Mouse (Mus musculus): ENCODE measurements around the gene Mpped1.

DNA sequence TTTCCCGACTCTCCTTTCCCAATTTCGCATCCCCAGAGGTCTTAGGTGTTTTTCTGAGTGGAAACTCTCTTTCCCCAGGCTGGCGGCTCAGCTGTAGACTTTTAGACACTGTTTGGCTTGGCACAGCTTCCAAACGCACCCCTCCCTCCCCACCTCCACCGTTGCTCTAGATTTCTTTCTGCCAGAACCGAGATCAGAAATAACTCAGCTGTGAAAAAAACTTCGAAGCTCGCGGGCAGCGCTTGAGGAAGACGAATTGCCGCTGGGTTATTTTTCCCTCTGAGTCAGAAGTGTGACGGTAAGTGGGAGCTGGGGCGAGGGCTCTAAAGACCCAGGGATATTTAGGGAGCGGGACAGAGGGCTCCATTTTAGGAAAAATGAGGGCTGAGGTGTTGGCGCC lies 33.0 kb upstream of the Mpped1 start:
- TF ChIP-seq CTCF (IDR thresholded peaks at IDR 0.05; ENCODE audit: low read depth), result no peak
- no peak for TF ChIP-seq EP300 (IDR thresholded peaks at IDR 0.05; ENCODE audit: low read depth)

All from liver, embryonic 14.5 days (tissue).